Mouse (Mus musculus): ENCODE measurements around the gene Oscp1. TPM values are rescaled to one million over a fixed set of nuclear protein-coding genes. Genes with fewer than 3 reads are reported as not detected.

The Oscp1 gene
- polyA plus RNA-seq (2015; fragmentation: Nextera tagmentation; extraction: Ambion mirVana): 1.4 TPM in 2 replicates

GRCm38 (mm10) chr4:126058134-126058996 lies at the start of gene Oscp1:
TSS of gene Oscp1 (plus strand) at chr4:126058565.
- ATAC-seq (ENCODE audit: low read depth): peak; percentile 98
- peak within 1 kb of the TSS; percentile 82 for H3K4me3 ChIP-seq (ENCODE audit: low read depth, low read length)
- under 1% methylated on average over 57 of the region's 57 CpGs for WGBS (ENCODE audit: insufficient replicate concordance)
- peaks cover 5% of the 10 kb centered on the region; the same call in 1 of the 2 replicates for H3K36me3 ChIP-seq (ENCODE audit: control insufficient read depth, insufficient read depth)
- peak within 1 kb of the TSS; percentile 79 for H3K4me2 ChIP-seq (ENCODE audit: low read depth, low read length)
- H3K9ac ChIP-seq (ENCODE audit: low read depth, low read length): peak within 1 kb of the TSS; percentile 76
- no peaks in the 10 kb centered on the region for H3K9me3 ChIP-seq (replicated peaks; ENCODE audit: control insufficient read depth, low read length)
- H3K27me3 ChIP-seq (ENCODE audit: control insufficient read depth, insufficient read depth, low read depth, low read length): no peaks in the 10 kb centered on the region
- peak within 1 kb of the TSS; percentile 86 for H3K27ac ChIP-seq (ENCODE audit: low read length)
- peaks cover 21% of the 10 kb centered on the region for H3K4me1 ChIP-seq (ENCODE audit: control insufficient read depth, low read depth, low read length)

DNA sequence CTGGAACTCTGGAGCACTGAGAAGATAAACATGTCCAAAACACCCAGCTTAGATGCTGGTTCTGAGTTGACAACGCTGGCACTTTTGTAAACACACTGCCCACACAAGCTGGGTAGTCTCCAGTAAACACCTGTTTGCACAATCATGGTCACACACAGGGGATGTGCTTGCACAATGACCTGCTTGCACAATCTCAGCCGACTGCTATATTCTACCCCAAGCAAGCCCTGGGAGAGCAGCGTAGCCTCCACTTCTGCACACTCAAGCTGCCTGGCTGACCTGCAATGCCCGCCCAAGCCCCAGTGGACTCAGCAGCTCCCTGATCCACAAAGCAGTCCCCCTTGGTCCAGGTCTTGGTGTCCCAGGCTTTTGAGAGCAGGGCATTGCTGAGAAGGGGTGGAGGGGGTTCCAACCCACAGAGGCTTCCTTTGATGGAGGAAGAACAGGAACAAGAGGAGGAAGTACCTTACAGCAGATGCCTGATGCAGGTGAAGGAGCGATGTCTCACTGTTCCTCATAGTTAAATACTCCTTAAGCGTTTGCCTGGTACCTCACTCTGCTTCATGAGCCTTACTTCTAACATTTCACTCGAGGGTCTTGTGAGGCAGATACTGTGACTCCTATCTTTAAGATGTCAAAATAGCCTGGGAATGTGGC lies 40.6 kb upstream of the Oscp1 start:
- peak overlapping the region; percentile 41; the same call in 1 of the 2 replicates for H3K27ac ChIP-seq (ENCODE audit: low read length)
- ATAC-seq (ENCODE audit: low read depth): peak; percentile 74
- WGBS (ENCODE audit: insufficient replicate concordance): 46% methylated on average over 7 of the region's 7 CpGs

DNA sequence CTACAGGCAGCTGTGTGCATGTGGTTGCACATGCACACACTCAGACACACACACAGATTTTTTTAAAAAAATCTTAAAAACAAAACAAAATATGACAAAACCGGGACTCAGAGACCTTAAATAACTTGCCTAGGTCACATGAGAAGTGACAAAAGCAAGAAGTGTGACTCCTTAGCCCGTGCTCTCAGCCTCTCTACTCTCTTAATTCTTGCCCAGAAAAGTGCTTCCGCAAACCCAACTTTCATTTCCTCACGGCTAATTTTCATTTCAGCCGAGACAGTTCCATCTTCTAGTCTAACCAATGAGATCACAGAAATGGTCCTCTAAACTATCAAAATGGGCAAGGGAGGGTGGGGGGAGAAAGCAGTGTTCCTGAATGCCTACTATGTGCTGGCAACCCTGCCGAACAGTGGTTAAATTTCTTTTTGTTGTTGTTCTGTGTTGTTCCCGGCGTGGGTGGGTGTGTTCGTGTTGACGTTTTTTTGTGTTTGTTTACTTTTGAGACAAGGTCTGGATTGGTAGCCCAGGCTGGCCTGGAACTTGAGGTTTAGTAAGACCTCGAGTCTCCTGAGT lies 39.3 kb upstream of the Oscp1 start:
- no peak overlapping the region for H3K4me2 ChIP-seq (ENCODE audit: low read depth, low read length)
- H3K4me1 ChIP-seq (ENCODE audit: control insufficient read depth, low read depth, low read length): no peaks in the 10 kb centered on the region
- WGBS (ENCODE audit: insufficient replicate concordance): 53% methylated on average over 11 of the region's 11 CpGs
- H3K4me3 ChIP-seq (ENCODE audit: low read depth, low read length): no peak overlapping the region
- H3K9ac ChIP-seq (ENCODE audit: low read depth, low read length): no peak overlapping the region
- ATAC-seq (ENCODE audit: low read depth): no peak
- no peaks in the 10 kb centered on the region for H3K9me3 ChIP-seq (replicated peaks; ENCODE audit: control insufficient read depth, low read length)
- H3K36me3 ChIP-seq (ENCODE audit: control insufficient read depth, insufficient read depth): no peaks in the 10 kb centered on the region
- H3K27ac ChIP-seq (ENCODE audit: low read length): no peak overlapping the region
- no peaks in the 10 kb centered on the region for H3K27me3 ChIP-seq (ENCODE audit: control insufficient read depth, insufficient read depth, low read depth, low read length)

More for the DNA sequence above, 40.6 kb upstream of the Oscp1 start:
- H3K27me3 ChIP-seq (ENCODE audit: control insufficient read depth, insufficient read depth, low read depth, low read length): no peaks in the 10 kb centered on the region
- no peak overlapping the region for H3K4me2 ChIP-seq (ENCODE audit: low read depth, low read length)
- H3K9me3 ChIP-seq (replicated peaks; ENCODE audit: control insufficient read depth, low read length): no peaks in the 10 kb centered on the region
- H3K9ac ChIP-seq (ENCODE audit: low read depth, low read length): no peak overlapping the region
- H3K4me1 ChIP-seq (ENCODE audit: control insufficient read depth, low read depth, low read length): no peaks in the 10 kb centered on the region
- H3K36me3 ChIP-seq (ENCODE audit: control insufficient read depth, insufficient read depth): no peaks in the 10 kb centered on the region
- no peak overlapping the region for H3K4me3 ChIP-seq (ENCODE audit: low read depth, low read length)

DNA sequence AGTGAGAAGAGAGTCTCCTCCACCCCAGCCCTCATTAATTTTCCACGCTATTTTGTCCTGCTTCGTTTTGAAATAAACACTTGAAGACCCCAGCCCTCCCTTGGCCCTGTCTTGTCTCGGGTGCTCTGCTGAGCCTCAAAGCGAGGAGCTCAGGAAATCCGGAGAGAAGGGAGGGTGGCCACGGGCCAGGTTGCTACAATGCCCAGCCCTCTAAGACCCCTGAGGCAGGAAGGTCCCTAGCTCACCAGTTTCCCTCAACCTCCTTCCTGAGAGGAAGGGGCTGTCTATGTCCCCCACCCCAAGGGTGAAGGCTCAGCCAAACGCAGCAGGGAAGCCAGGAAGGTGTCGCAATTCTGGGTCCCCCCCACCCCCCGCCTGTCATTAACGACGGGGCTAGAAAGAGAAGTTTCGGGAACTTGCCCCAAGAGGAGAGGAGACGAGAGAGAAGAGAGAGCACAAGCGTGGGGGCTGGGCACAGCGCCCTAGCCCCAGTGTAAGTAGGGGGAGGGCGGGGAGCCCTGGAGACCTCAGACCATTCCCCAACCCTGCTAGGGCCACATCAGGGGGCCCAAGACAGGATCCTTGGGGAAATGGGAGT lies 34.0 kb upstream of the Oscp1 start, which contains the start of gene Csf3r:
Gene Csf3r (plus strand): TSS at position 248 of the 598 bp plus-strand sequence.
- H3K4me3 ChIP-seq (ENCODE audit: low read depth, low read length): peak within 1 kb of the TSS; percentile 41
- H3K27me3 ChIP-seq (ENCODE audit: control insufficient read depth, insufficient read depth, low read depth, low read length): peaks cover 2% of the 10 kb centered on the region; the same call in 1 of the 2 replicates
- peak; percentile 42 for ATAC-seq (ENCODE audit: low read depth)
- peak within 1 kb of the TSS; percentile 30; the same call in 1 of the 2 replicates for H3K9ac ChIP-seq (ENCODE audit: low read depth, low read length)
- H3K27ac ChIP-seq (ENCODE audit: low read length): peak within 1 kb of the TSS; percentile 50
- H3K4me1 ChIP-seq (ENCODE audit: control insufficient read depth, low read depth, low read length): no peaks in the 10 kb centered on the region
- H3K9me3 ChIP-seq (replicated peaks; ENCODE audit: control insufficient read depth, low read length): no peaks in the 10 kb centered on the region
- no peaks in the 10 kb centered on the region for H3K36me3 ChIP-seq (ENCODE audit: control insufficient read depth, insufficient read depth)
- peak within 1 kb of the TSS; percentile 1; the same call in 1 of the 2 replicates for H3K4me2 ChIP-seq (ENCODE audit: low read depth, low read length)
- 10% methylated on average over 16 of the region's 16 CpGs for WGBS (ENCODE audit: insufficient replicate concordance)

- peak overlapping the region; percentile 15; the same call in 1 of the 2 replicates for H3K4me2 ChIP-seq (ENCODE audit: low read depth, low read length)
- H3K4me3 ChIP-seq (ENCODE audit: low read depth, low read length): peak overlapping the region; percentile 41; the same call in 1 of the 2 replicates
- WGBS (ENCODE audit: insufficient replicate concordance): 62% methylated on average over 5 of the region's 5 CpGs
- ATAC-seq (ENCODE audit: low read depth): no peak
- peaks cover 2% of the 10 kb centered on the region; the same call in 1 of the 2 replicates for H3K27me3 ChIP-seq (ENCODE audit: control insufficient read depth, insufficient read depth, low read depth, low read length)
- no peaks in the 10 kb centered on the region for H3K36me3 ChIP-seq (ENCODE audit: control insufficient read depth, insufficient read depth)
- no peaks in the 10 kb centered on the region for H3K4me1 ChIP-seq (ENCODE audit: control insufficient read depth, low read depth, low read length)
- H3K27ac ChIP-seq (ENCODE audit: low read length): no peak overlapping the region
- no peak overlapping the region for H3K9ac ChIP-seq (ENCODE audit: low read depth, low read length)
- H3K9me3 ChIP-seq (replicated peaks; ENCODE audit: control insufficient read depth, low read length): no peaks in the 10 kb centered on the region
These were observed 32.6 kb upstream of the Oscp1 start for GRCm38 (mm10) chr4:126025801-126026200.

GRCm38 (mm10) chr4:126027980-126028379 lies 30.4 kb upstream of the Oscp1 start:
- no peaks in the 10 kb centered on the region for H3K4me1 ChIP-seq (ENCODE audit: control insufficient read depth, low read depth, low read length)
- no peak overlapping the region for H3K4me2 ChIP-seq (ENCODE audit: low read depth, low read length)
- 17% methylated on average over 3 of the region's 3 CpGs for WGBS (ENCODE audit: insufficient replicate concordance)
- no peaks in the 10 kb centered on the region for H3K9me3 ChIP-seq (replicated peaks; ENCODE audit: control insufficient read depth, low read length)
- peaks cover 2% of the 10 kb centered on the region; the same call in 1 of the 2 replicates for H3K27me3 ChIP-seq (ENCODE audit: control insufficient read depth, insufficient read depth, low read depth, low read length)
- no peak overlapping the region for H3K9ac ChIP-seq (ENCODE audit: low read depth, low read length)
- H3K4me3 ChIP-seq (ENCODE audit: low read depth, low read length): no peak overlapping the region
- ATAC-seq (ENCODE audit: low read depth): no peak
- H3K36me3 ChIP-seq (ENCODE audit: control insufficient read depth, insufficient read depth): no peaks in the 10 kb centered on the region
- no peak overlapping the region for H3K27ac ChIP-seq (ENCODE audit: low read length)

DNA sequence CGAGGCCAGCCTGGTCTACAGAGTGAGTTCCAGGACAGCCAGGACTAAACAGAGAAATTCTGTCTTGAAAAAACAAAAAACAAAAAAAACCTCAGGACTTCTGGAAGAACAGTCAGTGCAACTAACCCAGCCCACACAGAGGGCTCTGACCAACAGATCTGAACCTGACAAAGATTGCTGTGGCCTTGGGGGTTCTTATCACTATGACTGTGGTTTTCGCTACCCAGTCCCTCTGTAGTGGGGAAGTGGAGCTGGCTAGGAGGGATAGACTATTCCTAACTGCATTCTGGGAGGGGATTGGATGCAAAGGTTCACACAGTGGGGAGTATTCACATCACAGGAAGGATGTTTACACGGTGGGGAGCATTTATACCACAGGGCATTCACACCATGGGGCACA lies 29.3 kb upstream of the Oscp1 start:
- H3K27ac ChIP-seq (ENCODE audit: low read length): no peak overlapping the region
- H3K9me3 ChIP-seq (replicated peaks; ENCODE audit: control insufficient read depth, low read length): no peaks in the 10 kb centered on the region
- H3K4me2 ChIP-seq (ENCODE audit: low read depth, low read length): no peak overlapping the region
- H3K4me1 ChIP-seq (ENCODE audit: control insufficient read depth, low read depth, low read length): no peaks in the 10 kb centered on the region
- H3K4me3 ChIP-seq (ENCODE audit: low read depth, low read length): no peak overlapping the region
- ATAC-seq (ENCODE audit: low read depth): no peak
- no peak overlapping the region for H3K9ac ChIP-seq (ENCODE audit: low read depth, low read length)
- no peaks in the 10 kb centered on the region for H3K36me3 ChIP-seq (ENCODE audit: control insufficient read depth, insufficient read depth)
- 37% methylated on average over 3 of the region's 3 CpGs for WGBS (ENCODE audit: insufficient replicate concordance)
- H3K27me3 ChIP-seq (ENCODE audit: control insufficient read depth, insufficient read depth, low read depth, low read length): peaks cover 2% of the 10 kb centered on the region; the same call in 1 of the 2 replicates

- Histone ChIP-seq H3K36me3 (ENCODE audit: control insufficient read depth, insufficient read depth) (no peaks in the 10 kb centered on the region), H3K27ac (ENCODE audit: low read length) (no peak overlapping the region), H3K4me2 (ENCODE audit: low read depth, low read length) (no peak overlapping the region), H3K4me3 (ENCODE audit: low read depth, low read length) (no peak overlapping the region), H3K27me3 (ENCODE audit: control insufficient read depth, insufficient read depth, low read depth, low read length) (no peaks in the 10 kb centered on the region), H3K9me3 (replicated peaks; ENCODE audit: control insufficient read depth, low read length) (no peaks in the 10 kb centered on the region), H3K9ac (ENCODE audit: low read depth, low read length) (no peak overlapping the region), H3K4me1 (ENCODE audit: control insufficient read depth, low read depth, low read length) (no peaks in the 10 kb centered on the region)
- ATAC-seq (ENCODE audit: low read depth): no peak
- WGBS (ENCODE audit: insufficient replicate concordance): 35% methylated on average over 5 of the region's 5 CpGs
These were observed 27.7 kb upstream of the Oscp1 start for GRCm38 (mm10) chr4:126030705-126031104.
